23 mouse cellular contexts compared by ENCODE assay signal in genomic region chr19:59133202-59133601, GRCm38 (mm10). TPM values are rescaled to one million over a fixed set of nuclear protein-coding genes. Genes with fewer than 3 reads are reported as not detected.
DNase-seq lines count a peak whose midpoint lies in the region; ATAC-seq and TF ChIP-seq lines count a peak whose summit lies in the region.
"Had no signal": no experiment of that assay in that cellular context is flagged by ENCODE, and none has a peak within 500 bp of the region (broad histone marks: within the 10 kb centered on the region; RNA-seq: fewer than 3 reads in every experiment).

No protein-coding gene starts in this region.

- H3K27me3 ChIP-seq in midbrain, embryonic 10.5 days (ENCODE audit: low read depth, poor library complexity, severe bottlenecking): peaks cover 77% of the 10 kb centered on the region
- H3K27me3 ChIP-seq in midbrain, embryonic 15.5 days (replicated peaks): peaks cover 14% of the 10 kb centered on the region; the same call in 1 of the 2 replicates
- H3K27me3 ChIP-seq in forebrain, embryonic 11.5 days (ENCODE audit: control insufficient read depth, insufficient read depth, low read length): peaks cover 14% of the 10 kb centered on the region
- no peaks in the 10 kb centered on the region for H3K27me3 ChIP-seq in limb, embryonic 10.5 days (ENCODE audit: low read depth, poor library complexity, severe bottlenecking)
- H3K27me3 ChIP-seq: liver, embryonic 13.5 days had no signal

- no peak for ATAC-seq in midbrain, embryonic 15.5 days (replicated peaks)
- ATAC-seq in forebrain, embryonic 11.5 days (replicated peaks; ENCODE audit: low FRiP score): peak; percentile 77

- H3K27ac ChIP-seq in midbrain, embryonic 10.5 days (replicated peaks): no peak overlapping the region
- no peak overlapping the region for H3K27ac ChIP-seq in midbrain, embryonic 15.5 days
- 0 out of 2 replicates have a peak overlapping the region, but pooled peaks have one; percentile 31 for H3K27ac ChIP-seq in forebrain, embryonic 11.5 days (ENCODE audit: low read depth, low read length)
- no peak overlapping the region for H3K27ac ChIP-seq in limb, embryonic 10.5 days
- no peak overlapping the region for H3K27ac ChIP-seq in layer of hippocampus, adult 2 months
- H3K27ac ChIP-seq: embryonic facial prominence, embryonic 15.5 days; heart, embryonic 10.5 days; liver, embryonic 13.5 days; neural tube, embryonic 13.5 days had no signal

- no peak overlapping the region for H3K9ac ChIP-seq in midbrain, embryonic 15.5 days
- no peak overlapping the region for H3K9ac ChIP-seq in forebrain, embryonic 11.5 days (ENCODE audit: low read length)
- H3K9ac ChIP-seq: embryonic facial prominence, embryonic 15.5 days; liver, embryonic 13.5 days; neural tube, embryonic 13.5 days had no signal

- peaks cover 45% of the 10 kb centered on the region for H3K4me1 ChIP-seq in midbrain, embryonic 10.5 days
- H3K4me1 ChIP-seq in midbrain, embryonic 15.5 days: peaks cover 6% of the 10 kb centered on the region
- peaks cover 34% of the 10 kb centered on the region for H3K4me1 ChIP-seq in forebrain, embryonic 11.5 days (replicated peaks; ENCODE audit: control insufficient read depth, insufficient read depth, low read length)
- peaks cover 9% of the 10 kb centered on the region for H3K4me1 ChIP-seq in limb, embryonic 10.5 days
- H3K4me1 ChIP-seq: embryonic facial prominence, embryonic 15.5 days; heart, embryonic 10.5 days; liver, embryonic 13.5 days had no signal

- peak; percentile 52 for DNase-seq in midbrain, embryonic 10.5 days (ENCODE audit: low spot score)
- peak; percentile 72 for DNase-seq in forebrain, embryonic 11.5 days (ENCODE audit: low spot score)
- DNase-seq in limb, embryonic 10.5 days (ENCODE audit: low spot score): peak; percentile 30
- DNase-seq in retina, postnatal 1 day: peak; percentile 87
- no peak for DNase-seq in T-cell, adult 2 months (ENCODE audit: low spot score)
- no peak for DNase-seq in layer of hippocampus, adult 2 months (ENCODE audit: low spot score in 2 of 2)
- no peak for DNase-seq in layer of hippocampus, adult 8-10 months (ENCODE audit: low spot score in 2 of 2)
- DNase-seq: adrenal gland, adult 8-10 months; cerebellum, adult 9-10 months; gastrocnemius, postnatal 14 days; kidney, adult 11 months; kidney, postnatal 4 days; liver, embryonic 13.5 days; lung, postnatal 10 days; thymus, adult 18-20 months had no signal

- H3K4me2 ChIP-seq in midbrain, embryonic 15.5 days: no peak overlapping the region
- peak overlapping the region; percentile 26; the same call in 1 of the 2 replicates for H3K4me2 ChIP-seq in forebrain, embryonic 11.5 days (ENCODE audit: low read depth, low read length, severe bottlenecking)
- H3K4me2 ChIP-seq: embryonic facial prominence, embryonic 15.5 days; liver, embryonic 13.5 days; neural tube, embryonic 13.5 days had no signal

- 10% methylated on average over 11 of the region's 11 CpGs for WGBS in midbrain, embryonic 10.5 days
- 7% methylated on average over 11 of the region's 11 CpGs for WGBS in midbrain, embryonic 15.5 days
- 8% methylated on average over 11 of the region's 11 CpGs for WGBS in forebrain, embryonic 11.5 days
- 66% methylated on average over 11 of the region's 11 CpGs for WGBS in limb, embryonic 10.5 days

- TF ChIP-seq CTCF in layer of hippocampus, adult 2 months (conservative IDR thresholded peaks at IDR 0.05): no peak

- H3K4me3 ChIP-seq in midbrain, embryonic 10.5 days: no peak overlapping the region
- no peak overlapping the region for H3K4me3 ChIP-seq in midbrain, embryonic 15.5 days
- no peak overlapping the region for H3K4me3 ChIP-seq in forebrain, embryonic 11.5 days (ENCODE audit: low read depth, low read length)
- no peak overlapping the region for H3K4me3 ChIP-seq in limb, embryonic 10.5 days
- no peak overlapping the region for H3K4me3 ChIP-seq in layer of hippocampus, adult 2 months
- H3K4me3 ChIP-seq: embryonic facial prominence, embryonic 15.5 days; heart, embryonic 10.5 days; liver, embryonic 13.5 days; neural tube, embryonic 13.5 days had no signal

- H3K9me3 ChIP-seq in midbrain, embryonic 10.5 days (replicated peaks): no peaks in the 10 kb centered on the region
- no peaks in the 10 kb centered on the region for H3K9me3 ChIP-seq in midbrain, embryonic 15.5 days
- H3K9me3 ChIP-seq in forebrain, embryonic 11.5 days (ENCODE audit: control insufficient read depth, low read length): no peaks in the 10 kb centered on the region
- H3K9me3 ChIP-seq in limb, embryonic 10.5 days (replicated peaks): no peaks in the 10 kb centered on the region
- H3K9me3 ChIP-seq: embryonic facial prominence, embryonic 15.5 days; heart, embryonic 10.5 days; liver, embryonic 13.5 days; neural tube, embryonic 13.5 days had no signal

- no peaks in the 10 kb centered on the region for H3K36me3 ChIP-seq in midbrain, embryonic 10.5 days
- no peaks in the 10 kb centered on the region for H3K36me3 ChIP-seq in midbrain, embryonic 15.5 days (replicated peaks)
- H3K36me3 ChIP-seq in forebrain, embryonic 11.5 days (ENCODE audit: control insufficient read depth, insufficient read depth, low read length): no peaks in the 10 kb centered on the region
- H3K36me3 ChIP-seq in limb, embryonic 10.5 days: no peaks in the 10 kb centered on the region
- H3K36me3 ChIP-seq: embryonic facial prominence, embryonic 15.5 days; heart, embryonic 10.5 days; liver, embryonic 13.5 days; neural tube, embryonic 13.5 days had no signal

RNA-seq across cellular contexts. Expression of gene Vax1, which starts 36.7 kb away (rescaled TPM):
- polyA plus RNA-seq in midbrain, embryonic 10.5 days (2016; fragmentation: Nextera tagmentation; extraction: Ambion mirVana): 0.11 TPM in 1 of 2 replicates, not detected in the other
- 0.92 and 1.0 TPM in 2 replicates for polyA plus RNA-seq in midbrain, embryonic 15.5 days (2015; fragmentation: Nextera tagmentation; extraction: Ambion mirVana)
- 5.8 and 6.0 TPM in 2 replicates for polyA plus RNA-seq in forebrain, embryonic 11.5 days (2014; fragmentation: Nextera tagmentation; extraction: Ambion mirVana)
- not detected in 2 replicates for polyA plus RNA-seq in limb, embryonic 10.5 days (2016; fragmentation: Nextera tagmentation; extraction: Ambion mirVana)
- total RNA-seq in layer of hippocampus, adult 2 months (2021): 1 to 10 TPM in 1 of 2 experiments, under 1 TPM in 1; 0.84 to 1.7 TPM
- total RNA-seq in layer of hippocampus, adult 8-10 months (2022): 1 to 10 TPM in 2 of 4 experiments, under 1 TPM in 1, not detected in 1; 0.86 to 1.3 (median 1.0) TPM
- total RNA-seq: adrenal gland, adult 8-10 months; gastrocnemius, postnatal 14 days; hematopoietic stem cell, adult 5-6 weeks; megakaryocyte-erythroid progenitor cell, adult 5-6 weeks had no signal
- polyA plus RNA-seq: C2C12; heart, embryonic 10.5 days; limb, embryonic 11.5 days; liver, embryonic 13.5 days; neural tube, embryonic 13.5 days had no signal

RNA-seq across cellular contexts. Expression of gene Shtn1, which starts 57.3 kb away (rescaled TPM):
- polyA plus RNA-seq in midbrain, embryonic 10.5 days (2016; fragmentation: Nextera tagmentation; extraction: Ambion mirVana): 0.75 and 1.4 TPM in 2 replicates
- 38.3 and 45.0 TPM in 2 replicates for polyA plus RNA-seq in midbrain, embryonic 15.5 days (2015; fragmentation: Nextera tagmentation; extraction: Ambion mirVana)
- 6.0 and 6.2 TPM in 2 replicates for polyA plus RNA-seq in forebrain, embryonic 11.5 days (2014; fragmentation: Nextera tagmentation; extraction: Ambion mirVana)
- 0.18 and 0.28 TPM in 2 replicates for polyA plus RNA-seq in limb, embryonic 10.5 days (2016; fragmentation: Nextera tagmentation; extraction: Ambion mirVana)
- 10 to 100 TPM; 21.7 to 22.9 TPM for total RNA-seq in layer of hippocampus, adult 2 months (2021)
- 10 to 100 TPM; 24.6 to 29.8 (median 26.3) TPM for total RNA-seq in layer of hippocampus, adult 8-10 months (2022)

Comparison
In these comparisons a context has a peak if more than half of its experiments do, and no peak if none do; other contexts are left out.
1. DNase-seq: peak in midbrain, embryonic 10.5 days (single experiment), forebrain, embryonic 11.5 days (single experiment), limb, embryonic 10.5 days (single experiment) and retina, postnatal 1 day (single experiment); none in T-cell, adult 2 months (single experiment), layer of hippocampus, adult 2 months (0 of 2) and layer of hippocampus, adult 8-10 months (0 of 2).